Mouse (Mus musculus) intestine, embryonic 16.5 days (tissue): ENCODE measurements around the gene Zbtb8a. TPM values are rescaled to one million over a fixed set of nuclear protein-coding genes. Genes with fewer than 3 reads are reported as not detected.
"Not testable (repeated sequence)": the region's sequence is repeated elsewhere in the genome, so short reads cannot be mapped to it uniquely, and the experiment has no call there.

ENCODE experiments used
- ATAC-seq: fragments of 200-750 bp; cut with Nextera tagmentation; 2 replicates; pipeline ENCODE4 v1.8.0; 2017; ENCODE audit warnings: moderate TSS enrichment, moderate library complexity
- H3K27ac ChIP-seq: fragments of 300-500 bp; sonication (generic); 2 replicates; pipeline ENCODE4 v1.5.1; 2014; ENCODE audit warnings: mild to moderate bottlenecking, low read length
- H3K27me3 ChIP-seq: fragments of 300-500 bp; sonication (generic); replicated peaks from 2 replicates; pipeline ENCODE4 v1.6.1; 2014; ENCODE audit warnings: low read length, control low read depth, mixed read lengths; ENCODE audit not compliant: control insufficient read depth, insufficient read depth
- H3K36me3 ChIP-seq: fragments of 300-500 bp; sonication (generic); 2 replicates; pipeline ENCODE4 v1.6.1; 2014; ENCODE audit warnings: low read length, control low read depth; ENCODE audit not compliant: control insufficient read depth, insufficient read depth
- H3K4me1 ChIP-seq: fragments of 300-500 bp; sonication (generic); 2 replicates; pipeline ENCODE4 v1.6.1; 2014; ENCODE audit warnings: low read length, control low read depth, mixed read lengths; ENCODE audit not compliant: control insufficient read depth, insufficient read depth
- H3K4me2 ChIP-seq: fragments of 300-500 bp; sonication (generic); 2 replicates; pipeline ENCODE4 v1.6.1; 2014; ENCODE audit warnings: low read depth, low read length, control low read depth
- H3K4me3 ChIP-seq: fragments of 300-500 bp; sonication (generic); 2 replicates; pipeline ENCODE4 v1.5.1; 2014; ENCODE audit warnings: mild to moderate bottlenecking, low read length
- H3K9ac ChIP-seq: fragments of 300-500 bp; sonication (generic); 2 replicates; pipeline ENCODE4 v1.6.1; 2014; ENCODE audit warnings: low read depth, low read length
- H3K9me3 ChIP-seq: fragments of 300-500 bp; sonication (generic); 2 replicates; pipeline ENCODE4 v1.6.1; 2016; ENCODE audit warnings: low read length, control low read depth; ENCODE audit not compliant: control insufficient read depth
- WGBS: fragments of 180-500 bp; shearing (Covaris S2); extraction: QIAGEN DNeasy Blood & Tissue Kit; methylation state at CpG from one replicate; pipeline ENCODE4 v1.1.7; 2014; 5-methylcytosine and 5-hydroxymethylcytosine counted together
- polyA plus RNA-seq: library from polyadenylated mRNA; unstranded; fragments of >200 nt; fragmentation: Nextera tagmentation; extraction: Ambion mirVana; gene quantifications from 2 replicates; pipeline ENCODE4 v1.2.1, GENCODE M21; 2015

The Zbtb8a gene
- polyA plus RNA-seq, 1 experiment from 2014 or later: 14.0 TPM

DNA sequence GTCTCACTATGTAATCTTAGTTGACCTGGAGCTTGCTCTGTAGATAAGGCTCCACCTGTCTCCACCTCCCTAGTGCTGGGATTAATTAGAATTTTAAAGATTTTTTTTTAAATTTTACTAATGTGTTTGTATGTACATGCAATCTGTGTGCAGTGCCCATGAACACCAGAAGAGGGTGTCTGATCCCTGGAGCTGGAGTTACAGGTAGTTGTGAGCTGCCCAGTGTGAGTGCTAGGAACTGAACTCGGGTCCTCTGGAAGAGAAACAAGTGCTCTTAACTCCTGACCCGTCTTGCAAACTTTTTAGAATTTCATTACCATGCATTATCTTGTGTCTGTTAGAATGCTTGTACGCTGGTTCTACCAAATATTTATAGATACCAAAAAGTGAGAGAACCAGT, 6.5 kb downstream of the Zbtb8a start:
- no peak for ATAC-seq
- Histone ChIP-seq H3K9ac (no peak overlapping the region), H3K36me3 (peaks cover 5% of the 10 kb centered on the region; the same call in 1 of the 2 replicates), H3K27me3 (no peaks in the 10 kb centered on the region), H3K4me3 (no peak overlapping the region), H3K9me3 (no peaks in the 10 kb centered on the region), H3K4me2 (no peak overlapping the region), H3K27ac (no peak overlapping the region), H3K4me1 (peaks cover 10% of the 10 kb centered on the region)
- 92% methylated on average over 3 of the region's 3 CpGs for WGBS

DNA sequence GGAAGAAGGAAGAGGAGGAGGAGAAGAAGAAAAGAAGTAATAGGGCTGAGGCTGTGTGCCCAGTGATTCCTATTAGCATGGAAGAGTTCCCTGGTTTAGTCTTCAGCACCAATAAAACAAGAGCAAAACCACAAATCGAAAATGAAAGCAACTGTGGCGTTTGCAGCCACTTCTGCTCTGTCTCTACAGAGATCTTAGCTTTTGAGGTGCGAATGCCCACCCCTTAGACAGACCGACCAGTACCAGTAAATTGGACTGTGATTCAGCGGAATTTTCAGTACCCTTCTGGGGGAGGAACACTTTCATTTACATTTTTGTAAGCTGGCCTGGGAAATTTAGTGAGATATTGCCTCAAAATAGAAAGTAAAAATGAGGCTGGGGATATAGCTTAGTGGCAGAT, 12.7 kb downstream of the Zbtb8a start:
- ATAC-seq: no peak
- no peak overlapping the region for H3K4me2 ChIP-seq
- H3K9me3 ChIP-seq: no peaks in the 10 kb centered on the region
- no peak overlapping the region for H3K27ac ChIP-seq
- H3K27me3 ChIP-seq: no peaks in the 10 kb centered on the region
- WGBS: 81% methylated on average over 5 of the region's 5 CpGs
- no peaks in the 10 kb centered on the region for H3K4me1 ChIP-seq
- H3K36me3 ChIP-seq: peaks cover 6% of the 10 kb centered on the region
- no peak overlapping the region for H3K9ac ChIP-seq
- H3K4me3 ChIP-seq: no peak overlapping the region

DNA sequence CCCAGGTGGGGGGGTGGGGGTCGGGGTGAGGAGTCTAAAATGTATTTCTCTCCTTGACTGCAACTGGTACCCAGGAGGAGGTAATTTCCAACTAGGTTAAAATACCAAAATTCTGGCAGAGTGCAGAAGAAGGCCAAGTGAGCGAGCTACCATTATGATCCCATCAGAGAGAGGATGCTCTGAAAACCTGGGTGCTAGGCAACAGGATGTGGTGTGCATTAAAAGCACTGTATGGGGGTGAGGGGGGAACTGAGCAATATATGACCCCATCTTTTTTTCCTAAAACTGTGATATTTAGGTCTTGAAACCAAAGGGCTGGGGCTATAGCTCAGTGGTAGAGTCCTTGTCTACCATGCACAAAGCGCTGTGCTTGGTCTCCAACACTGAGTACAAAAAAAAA, 13.5 kb downstream of the Zbtb8a start:
- H3K27me3 ChIP-seq: no peaks in the 10 kb centered on the region
- 89% methylated on average over 3 of the region's 3 CpGs for WGBS
- H3K4me1 ChIP-seq: no peaks in the 10 kb centered on the region
- H3K4me2 ChIP-seq: no peak overlapping the region
- peaks cover 11% of the 10 kb centered on the region for H3K36me3 ChIP-seq
- H3K9me3 ChIP-seq: no peaks in the 10 kb centered on the region
- H3K9ac ChIP-seq: no peak overlapping the region
- ATAC-seq: no peak
- H3K4me3 ChIP-seq: no peak overlapping the region
- H3K27ac ChIP-seq: no peak overlapping the region

DNA sequence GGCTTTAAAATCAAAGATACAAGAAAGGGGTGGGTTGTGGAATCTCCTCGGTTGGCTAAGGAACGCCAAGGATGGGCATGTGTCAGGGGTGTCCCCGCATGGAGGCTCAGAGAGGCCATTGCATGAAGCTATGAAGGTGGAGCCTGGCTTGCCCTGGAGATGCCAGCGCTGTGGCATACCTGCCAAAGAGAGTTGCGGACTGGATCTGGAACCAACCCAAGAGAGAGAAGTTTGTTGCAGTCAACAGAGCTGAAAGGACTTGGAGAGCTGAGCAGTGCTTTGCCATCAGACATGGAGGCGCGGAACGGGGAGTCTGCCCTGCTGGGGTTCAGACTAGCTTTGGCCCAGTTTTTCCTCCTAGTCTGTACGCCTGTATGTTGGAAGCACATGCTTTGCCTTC, 14.5 kb downstream of the Zbtb8a start:
- no peaks in the 10 kb centered on the region for H3K4me1 ChIP-seq
- no peaks in the 10 kb centered on the region for H3K27me3 ChIP-seq
- no peak overlapping the region for H3K9ac ChIP-seq
- H3K4me2 ChIP-seq: no peak overlapping the region
- peaks cover 7% of the 10 kb centered on the region for H3K36me3 ChIP-seq
- H3K9me3 ChIP-seq: no peaks in the 10 kb centered on the region
- 91% methylated on average over 9 of the region's 9 CpGs for WGBS
- H3K27ac ChIP-seq: no peak overlapping the region
- ATAC-seq: no peak
- H3K4me3 ChIP-seq: no peak overlapping the region

DNA sequence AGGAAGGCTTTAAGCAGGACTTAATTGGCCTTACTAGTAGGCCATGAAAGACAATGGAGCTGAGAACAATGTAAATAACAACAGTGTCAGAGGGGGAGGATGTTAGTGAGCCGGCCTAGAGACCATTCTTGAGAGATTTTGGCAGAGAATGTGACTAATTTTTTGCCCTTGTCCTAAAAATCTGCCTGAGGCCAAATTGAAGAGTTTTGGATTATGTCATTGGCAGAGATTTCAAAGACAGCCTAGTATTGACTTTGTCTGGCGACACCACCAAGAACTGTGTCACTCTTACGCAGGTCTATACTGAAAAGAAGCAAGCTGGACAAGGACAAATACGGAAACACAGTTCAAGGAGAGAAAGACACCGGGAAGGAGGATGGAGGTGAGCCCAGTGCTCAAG, 15.1 kb downstream of the Zbtb8a start:
- Histone ChIP-seq H3K9me3 (no peaks in the 10 kb centered on the region), H3K4me2 (no peak overlapping the region), H3K9ac (no peak overlapping the region), H3K4me3 (no peak overlapping the region), H3K27me3 (no peaks in the 10 kb centered on the region), H3K4me1 (no peaks in the 10 kb centered on the region), H3K27ac (no peak overlapping the region), H3K36me3 (peaks cover 6% of the 10 kb centered on the region; the same call in 1 of the 2 replicates)
- 84% methylated on average over 5 of the region's 5 CpGs for WGBS
- ATAC-seq: no peak

DNA sequence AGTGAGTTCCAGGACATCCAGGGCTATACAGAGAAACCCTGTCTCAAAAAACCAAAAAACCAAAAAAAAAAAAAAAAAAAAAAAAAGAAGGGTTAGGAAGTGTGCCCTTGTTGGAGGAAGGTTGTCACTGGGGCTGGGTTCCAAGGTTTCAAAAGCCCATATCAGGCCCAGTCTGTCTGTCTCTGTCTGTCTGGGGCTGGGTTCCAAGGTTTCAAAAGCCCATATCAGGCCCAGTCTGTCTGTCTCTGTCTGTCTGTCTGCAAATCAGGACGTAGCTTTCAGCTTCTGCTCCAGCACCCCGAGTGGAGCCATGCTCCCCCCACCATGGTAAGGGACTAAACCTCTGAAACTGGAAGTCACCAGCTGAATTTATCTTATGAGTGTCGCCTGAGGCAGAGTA, 15.7 kb downstream of the Zbtb8a start:
- not testable (repeated sequence) for H3K27ac ChIP-seq, ATAC-seq, H3K4me1 ChIP-seq, H3K36me3 ChIP-seq, H3K4me2 ChIP-seq, H3K9me3 ChIP-seq, H3K9ac ChIP-seq, H3K27me3 ChIP-seq, H3K4me3 ChIP-seq
- 85% methylated on average over 3 of the region's 3 CpGs for WGBS

DNA sequence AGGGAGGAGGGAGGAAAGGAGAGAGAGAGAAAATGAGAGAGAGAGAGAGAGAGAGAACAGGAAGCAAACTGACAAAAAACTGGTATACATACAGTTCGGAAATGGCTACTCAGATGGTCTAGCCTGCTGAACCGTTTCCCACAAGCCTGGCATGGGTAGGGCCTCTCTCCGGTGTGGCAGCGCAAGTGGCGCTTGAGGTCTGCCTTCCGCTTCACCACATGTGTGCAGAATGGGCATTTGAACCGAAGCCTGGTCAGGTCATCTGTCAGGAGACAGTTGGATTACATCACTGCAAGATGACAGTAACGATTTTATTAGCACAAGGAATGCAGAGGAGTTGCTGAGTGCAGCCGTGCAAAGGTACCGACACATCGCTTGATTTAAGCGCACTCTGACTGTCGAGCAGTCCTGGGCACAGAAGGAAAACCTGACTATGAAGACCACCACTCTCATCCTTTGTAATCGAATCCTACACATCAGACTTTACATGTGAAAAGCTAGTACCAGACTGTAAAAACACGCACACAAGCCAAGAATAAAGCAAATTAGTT, 20.2 kb downstream of the Zbtb8a start:
- H3K27ac ChIP-seq: no peak overlapping the region
- H3K36me3 ChIP-seq: peaks cover 9% of the 10 kb centered on the region; the same call in 1 of the 2 replicates
- no peak overlapping the region for H3K4me3 ChIP-seq
- no peak overlapping the region for H3K4me2 ChIP-seq
- no peaks in the 10 kb centered on the region for H3K27me3 ChIP-seq
- no peaks in the 10 kb centered on the region for H3K4me1 ChIP-seq
- 70% methylated on average over 15 of the region's 15 CpGs for WGBS
- no peak overlapping the region for H3K9ac ChIP-seq
- H3K9me3 ChIP-seq: no peaks in the 10 kb centered on the region
- ATAC-seq: no peak

DNA sequence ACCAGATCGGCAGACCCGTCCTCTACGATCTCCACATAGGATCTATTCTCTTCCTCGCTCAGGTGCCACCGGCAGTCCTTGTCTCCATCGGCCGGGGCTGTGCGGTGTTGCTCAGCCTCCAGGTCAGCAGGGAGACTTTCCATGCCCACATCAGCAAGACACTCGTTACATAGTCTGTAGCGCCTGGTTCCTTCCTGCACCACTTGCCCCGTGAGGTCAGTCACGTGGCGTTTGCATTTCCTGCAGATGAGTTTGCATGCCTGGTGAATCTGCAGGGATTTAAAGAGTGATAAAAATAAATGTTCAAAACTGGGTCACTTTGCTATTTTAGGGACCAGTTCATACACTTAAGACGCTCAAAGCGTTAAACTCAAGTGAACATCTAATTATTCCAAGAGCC, 23.7 kb downstream of the Zbtb8a start:
- 82% methylated on average over 15 of the region's 15 CpGs for WGBS
- H3K27me3 ChIP-seq: no peaks in the 10 kb centered on the region
- no peak for ATAC-seq
- H3K9me3 ChIP-seq: no peaks in the 10 kb centered on the region
- H3K27ac ChIP-seq: no peak overlapping the region
- no peak overlapping the region for H3K4me2 ChIP-seq
- no peaks in the 10 kb centered on the region for H3K4me1 ChIP-seq
- no peak overlapping the region for H3K9ac ChIP-seq
- H3K4me3 ChIP-seq: no peak overlapping the region
- peaks cover 4% of the 10 kb centered on the region; the same call in 1 of the 2 replicates for H3K36me3 ChIP-seq

DNA sequence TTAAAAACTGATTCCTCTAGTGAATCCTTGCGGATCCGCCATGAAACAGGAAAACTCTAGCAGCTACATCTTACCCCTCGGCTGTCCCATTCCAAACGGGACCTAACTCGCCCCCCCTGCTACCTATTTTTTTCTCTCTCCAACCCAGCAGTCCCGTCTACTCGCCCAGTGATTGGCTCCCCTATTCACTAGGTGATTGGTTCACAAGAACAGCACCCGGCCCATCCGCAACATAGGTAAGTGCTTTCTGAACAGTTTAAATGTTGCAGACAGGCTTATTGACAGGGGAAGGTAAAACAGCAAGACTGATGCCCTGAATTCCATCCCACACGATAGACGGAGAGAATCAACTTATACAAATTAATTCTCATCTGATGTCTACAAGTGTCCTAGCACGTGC, 24.7 kb downstream of the Zbtb8a start:
- Histone ChIP-seq H3K4me1 (no peaks in the 10 kb centered on the region), H3K4me3 (no peak overlapping the region), H3K36me3 (peaks cover 4% of the 10 kb centered on the region; the same call in 1 of the 2 replicates), H3K9ac (no peak overlapping the region), H3K27ac (no peak overlapping the region), H3K9me3 (no peaks in the 10 kb centered on the region), H3K4me2 (no peak overlapping the region), H3K27me3 (no peaks in the 10 kb centered on the region)
- ATAC-seq: no peak
- WGBS: 91% methylated on average over 12 of the region's 12 CpGs

DNA sequence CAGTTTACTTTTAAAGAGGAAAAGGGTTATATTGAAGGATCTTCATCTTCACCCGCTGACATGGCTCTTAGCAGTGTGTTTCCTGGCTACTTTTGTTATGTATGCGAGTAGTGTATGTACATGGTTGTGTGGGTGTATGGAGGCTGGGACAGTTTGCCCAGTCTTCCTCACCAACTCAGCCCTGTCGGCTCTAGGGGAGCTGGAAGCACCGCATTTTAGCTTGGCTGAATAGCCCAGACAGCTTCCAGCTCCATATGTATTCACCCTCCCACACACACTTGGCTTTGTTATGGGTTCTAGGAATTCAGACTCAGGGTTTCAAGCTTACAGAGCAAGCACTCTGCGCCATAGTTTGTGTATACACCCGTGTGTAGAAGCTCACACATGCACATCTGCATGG, 26.8 kb downstream of the Zbtb8a start:
- Histone ChIP-seq H3K9ac (no peak overlapping the region), H3K4me1 (no peaks in the 10 kb centered on the region), H3K27me3 (no peaks in the 10 kb centered on the region), H3K9me3 (no peaks in the 10 kb centered on the region), H3K36me3 (peaks cover 4% of the 10 kb centered on the region; the same call in 1 of the 2 replicates), H3K4me2 (no peak overlapping the region), H3K27ac (no peak overlapping the region), H3K4me3 (no peak overlapping the region)
- ATAC-seq: no peak; the same call in 1 of the 2 replicates
- whole genome bisulfite sequencing: 73% methylated on average over 6 of the region's 6 CpGs
